21 mouse cellular contexts compared by ENCODE assay signal in the genomic region with DNA sequence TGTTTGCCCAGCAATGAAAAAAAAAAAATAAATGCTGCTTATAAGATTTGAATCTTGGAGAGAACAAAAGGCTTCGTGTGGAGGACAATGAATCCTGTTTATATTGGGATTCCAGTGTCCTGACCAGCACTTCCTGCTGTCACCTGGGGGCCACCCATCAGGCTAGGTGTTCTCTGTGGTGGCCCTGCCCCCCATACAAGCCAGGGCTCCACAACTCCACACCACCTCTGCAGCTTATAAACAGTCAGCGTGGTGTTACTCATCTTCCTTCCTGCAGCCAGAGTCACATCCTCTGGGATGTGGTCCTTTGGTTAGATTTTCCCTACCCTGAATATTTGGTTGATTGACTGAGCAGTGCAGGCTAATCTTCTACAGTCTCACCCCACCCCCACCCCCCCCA. TPM values are rescaled to one million over a fixed set of nuclear protein-coding genes. Genes with fewer than 3 reads are reported as not detected.
DNase-seq lines count a peak whose midpoint lies in the region; ATAC-seq and TF ChIP-seq lines count a peak whose summit lies in the region.
"Had no signal": no experiment of that assay in that cellular context is flagged by ENCODE, and none has a peak within 500 bp of the region (broad histone marks: within the 10 kb centered on the region; RNA-seq: fewer than 3 reads in every experiment).

No protein-coding gene starts in this region.

- 0 out of 2 replicates have a peak overlapping the region, but pooled peaks have one; percentile 22 for H3K27ac ChIP-seq in heart, embryonic 10.5 days
- H3K27ac ChIP-seq in lung, embryonic 15.5 days: peak overlapping the region; percentile 64
- H3K27ac ChIP-seq in olfactory bulb, adult 2 months (ENCODE audit: insufficient read depth, low read depth, low read length): peak overlapping the region; percentile 28; the same call in 1 of the 2 replicates
- H3K27ac ChIP-seq: hindbrain, embryonic 13.5 days; left cerebral cortex, adult 2 months; midbrain, embryonic 13.5 days; neural tube, embryonic 12.5 days had no signal

- no peaks in the 10 kb centered on the region for H3K36me3 ChIP-seq in heart, embryonic 10.5 days
- no peaks in the 10 kb centered on the region for H3K36me3 ChIP-seq in lung, embryonic 15.5 days
- H3K36me3 ChIP-seq: hindbrain, embryonic 13.5 days; midbrain, embryonic 13.5 days; neural tube, embryonic 12.5 days had no signal

- H3K4me2 ChIP-seq in lung, embryonic 15.5 days: no peak overlapping the region
- H3K4me2 ChIP-seq: hindbrain, embryonic 13.5 days; liver, embryonic 11.5 days; midbrain, embryonic 13.5 days; neural tube, embryonic 12.5 days had no signal

- TF ChIP-seq POLR2A in lung, adult 2 months (IDR thresholded peaks at IDR 0.05; ENCODE audit: borderline replicate concordance, extremely low read depth, low read depth, low read length): no peak
- no peak for TF ChIP-seq POLR2A in olfactory bulb, adult 2 months (IDR thresholded peaks at IDR 0.05; ENCODE audit: insufficient read depth, low read depth, low read length)

- ATAC-seq in lung, embryonic 15.5 days (ENCODE audit: borderline replicate concordance, extremely low read depth, low FRiP score, low TSS enrichment): peak; percentile 40; the same call in 1 of the 2 replicates
- peak; percentile 6 for ATAC-seq in CD4-positive, CD25-positive, alpha-beta regulatory T cell, adult 4 months
- ATAC-seq: forebrain, embryonic 14.5 days; midbrain, embryonic 13.5 days had no signal

- H3K27me3 ChIP-seq in heart, embryonic 10.5 days (ENCODE audit: insufficient read depth, poor library complexity, severe bottlenecking): no peaks in the 10 kb centered on the region
- H3K27me3 ChIP-seq in lung, embryonic 15.5 days: no peaks in the 10 kb centered on the region
- H3K27me3 ChIP-seq: hindbrain, embryonic 13.5 days; midbrain, embryonic 13.5 days; neural tube, embryonic 12.5 days had no signal

- no peak overlapping the region for H3K9ac ChIP-seq in lung, embryonic 15.5 days
- H3K9ac ChIP-seq: hindbrain, embryonic 13.5 days; midbrain, embryonic 13.5 days; neural tube, embryonic 12.5 days had no signal

- peaks cover 36% of the 10 kb centered on the region for H3K4me1 ChIP-seq in heart, embryonic 10.5 days
- peaks cover 50% of the 10 kb centered on the region for H3K4me1 ChIP-seq in lung, embryonic 15.5 days
- H3K4me1 ChIP-seq in lung, adult 2 months (ENCODE audit: control insufficient read depth, insufficient read depth, low read length): peaks cover 2% of the 10 kb centered on the region; the same call in 1 of the 2 replicates
- H3K4me1 ChIP-seq in olfactory bulb, adult 2 months (ENCODE audit: control insufficient read depth, insufficient read depth, low read length): peaks cover 21% of the 10 kb centered on the region
- H3K4me1 ChIP-seq: neural tube, embryonic 12.5 days had no signal

- no peak for DNase-seq in heart, embryonic 10.5 days (ENCODE audit: low spot score)
- no peak for DNase-seq in heart, adult 8-10 months (ENCODE audit: low spot score)
- DNase-seq in lung, adult 2 months: no peak
- DNase-seq in left cerebral cortex, adult 18-20 months (ENCODE audit: low spot score in 2 of 2): no peak
- DNase-seq: adrenal gland, adult 2 months; cerebellum, adult 9-10 months; gastrocnemius, postnatal 25 days; heart, postnatal 14 days; kidney, postnatal 36 days; left cerebral cortex, postnatal 4 days; right cerebral cortex, adult 18-20 months; thymus, postnatal 4 days had no signal

- H3K4me3 ChIP-seq in heart, embryonic 10.5 days: no peak overlapping the region
- no peak overlapping the region for H3K4me3 ChIP-seq in lung, embryonic 15.5 days
- no peak overlapping the region for H3K4me3 ChIP-seq in lung, adult 2 months (replicated peaks; ENCODE audit: extremely low read depth, low read depth, low read length)
- H3K4me3 ChIP-seq in olfactory bulb, adult 2 months (ENCODE audit: insufficient read depth, low read depth, low read length): no peak overlapping the region
- H3K4me3 ChIP-seq: hindbrain, embryonic 13.5 days; left cerebral cortex, adult 2 months; midbrain, embryonic 13.5 days; neural tube, embryonic 12.5 days had no signal

- WGBS in heart, embryonic 10.5 days: 63% methylated on average over 2 of the region's 2 CpGs
- 21% methylated on average over 2 of the region's 2 CpGs for WGBS in lung, embryonic 15.5 days
- WGBS in lung, adult 2 months: 41% methylated on average over 2 of the region's 2 CpGs
- WGBS in olfactory bulb, adult 2 months: 48% methylated on average over 2 of the region's 2 CpGs

- H3K9me3 ChIP-seq in heart, embryonic 10.5 days: no peaks in the 10 kb centered on the region
- no peaks in the 10 kb centered on the region for H3K9me3 ChIP-seq in lung, embryonic 15.5 days
- H3K9me3 ChIP-seq: hindbrain, embryonic 13.5 days; midbrain, embryonic 13.5 days; neural tube, embryonic 12.5 days had no signal

- no peak for TF ChIP-seq CTCF in lung, adult 2 months (IDR thresholded peaks at IDR 0.05; ENCODE audit: insufficient read depth, low read length)
- TF ChIP-seq CTCF in olfactory bulb, adult 2 months (IDR thresholded peaks at IDR 0.05; ENCODE audit: insufficient read depth, low read depth, low read length): no peak

RNA-seq across cellular contexts. Expression of gene Sh3bgrl2, which starts 25.5 kb away (rescaled TPM):
- 16.2 and 17.6 TPM in 2 replicates for polyA plus RNA-seq in heart, embryonic 10.5 days (2016; fragmentation: Nextera tagmentation; extraction: Ambion mirVana)
- 1 to 10 TPM; 3.8 to 8.4 (median 5.4) TPM for total RNA-seq in heart, adult 8-10 months (2022)
- 41.3 and 47.2 TPM in 2 replicates for polyA plus RNA-seq in lung, embryonic 15.5 days (2015; fragmentation: Nextera tagmentation; extraction: Ambion mirVana)
- polyA plus RNA-seq in lung, adult 2 months (2012; rRNA removed): 4.5 and 7.3 TPM in 2 replicates
- 10 to 100 TPM; 20.8 to 22.4 TPM for polyA plus RNA-seq in CD4-positive, CD25-positive, alpha-beta regulatory T cell, adult 4 months (2017; shearing (Covaris generic))
- not detected in 2 replicates for polyA plus RNA-seq in olfactory bulb, adult 2 months (2012; ENCODE audit: insufficient read depth, insufficient read length, low replicate concordance, missing spikeins)
- 10 to 100 TPM; 29.8 to 33.1 TPM for total RNA-seq in left cerebral cortex, adult 18-20 months (2021)
